Mouse (Mus musculus) cerebellum, postnatal 10 days (tissue): ENCODE measurements around the gene Pigt.

ENCODE experiments used
- DNase-seq, 2 experiments: peaks; one replicate each; pipeline ENCODE4 v3.0.0; 2021; ENCODE audit warnings: mixed read lengths in 2 of 2

Pigt gene

GRCm38 (mm10) chr2:164496847-164497690, at the start of gene Pigt:
Gene Pigt, plus strand, starts transcription at chr2:164497520.
- peak; percentile 94 for DNase-seq

GRCm38 (mm10) chr2:164448140-164448539, 49.2 kb upstream of the Pigt start:
- DNase-seq = no peak

- no peak for DNase-seq
Measured at GRCm38 (mm10) chr2:164448921-164449320, 48.4 kb upstream of the Pigt start.

- DNase-seq = no peak
Measured at GRCm38 (mm10) chr2:164449341-164450042, 47.8 kb upstream of the Pigt start.

- DNase-seq = peak in 1 of 2 experiments; percentile 43
Measured at GRCm38 (mm10) chr2:164452000-164452676, 45.2 kb upstream of the Pigt start.

GRCm38 (mm10) chr2:164453047-164453757, 44.1 kb upstream of the Pigt start:
- no peak for DNase-seq

- no peak for DNase-seq
Measured at GRCm38 (mm10) chr2:164453887-164454500, 43.3 kb upstream of the Pigt start.

GRCm38 (mm10) chr2:164454846-164455245, 42.5 kb upstream of the Pigt start:
- peak in 1 of 2 experiments; percentile 28 for DNase-seq

- DNase-seq = no peak
Measured at GRCm38 (mm10) chr2:164455421-164456190, 41.7 kb upstream of the Pigt start.

- no peak for DNase-seq
Measured at GRCm38 (mm10) chr2:164456413-164456812, 40.9 kb upstream of the Pigt start.

GRCm38 (mm10) chr2:164456864-164457300, 40.4 kb upstream of the Pigt start, which contains the start of gene Sys1:
Gene Sys1, plus strand, starts transcription at chr2:164456964.
- DNase-seq = no peak

GRCm38 (mm10) chr2:164457942-164458341, 39.4 kb upstream of the Pigt start:
- DNase-seq = no peak

- DNase-seq = no peak
Measured at GRCm38 (mm10) chr2:164458535-164458934, 38.8 kb upstream of the Pigt start.

GRCm38 (mm10) chr2:164460745-164461551, 36.4 kb upstream of the Pigt start, which contains the start of gene Gm20458:
Gene Gm20458, plus strand, starts transcription at chr2:164460967.
- peak; percentile 97 for DNase-seq

GRCm38 (mm10) chr2:164465161-164465560, 32.2 kb upstream of the Pigt start:
- DNase-seq = no peak

- DNase-seq = no peak
Measured at GRCm38 (mm10) chr2:164466787-164467186, 30.5 kb upstream of the Pigt start.

GRCm38 (mm10) chr2:164470254-164470653, 27.1 kb upstream of the Pigt start:
- peak; percentile 81 to 84 for DNase-seq

GRCm38 (mm10) chr2:164473624-164474023, 23.7 kb upstream of the Pigt start, which contains the start of gene Trp53tg5:
Gene Trp53tg5, minus strand, starts transcription at chr2:164473724.
- no peak for DNase-seq

GRCm38 (mm10) chr2:164485681-164486257, 11.6 kb upstream of the Pigt start, which contains the start of gene Dbndd2:
Gene Dbndd2, plus strand, starts transcription at chr2:164486106.
- no peak for DNase-seq
